Mouse (Mus musculus): ENCODE measurements at regions not wholly inside any gene's neighbourhood (a gene's known extent, or its start where the extent isn't known, plus 50 kb on each side); places are given as distances from the start of the nearest gene placed in this dataset.
A peak's percentile ranks its signal among the peaks of the same experiment; 100 is the strongest.
"Not testable (repeated sequence)": the region's sequence is repeated elsewhere in the genome, so short reads cannot be mapped to it uniquely, and the experiment has no call there.

- DNase-seq (ENCODE audit: low spot score in 2 of 2), result no peak
Observed at GRCm38 (mm10) chr12:107154668-107155067, 333.8 kb upstream of the 3110018I06Rik start.

DNA sequence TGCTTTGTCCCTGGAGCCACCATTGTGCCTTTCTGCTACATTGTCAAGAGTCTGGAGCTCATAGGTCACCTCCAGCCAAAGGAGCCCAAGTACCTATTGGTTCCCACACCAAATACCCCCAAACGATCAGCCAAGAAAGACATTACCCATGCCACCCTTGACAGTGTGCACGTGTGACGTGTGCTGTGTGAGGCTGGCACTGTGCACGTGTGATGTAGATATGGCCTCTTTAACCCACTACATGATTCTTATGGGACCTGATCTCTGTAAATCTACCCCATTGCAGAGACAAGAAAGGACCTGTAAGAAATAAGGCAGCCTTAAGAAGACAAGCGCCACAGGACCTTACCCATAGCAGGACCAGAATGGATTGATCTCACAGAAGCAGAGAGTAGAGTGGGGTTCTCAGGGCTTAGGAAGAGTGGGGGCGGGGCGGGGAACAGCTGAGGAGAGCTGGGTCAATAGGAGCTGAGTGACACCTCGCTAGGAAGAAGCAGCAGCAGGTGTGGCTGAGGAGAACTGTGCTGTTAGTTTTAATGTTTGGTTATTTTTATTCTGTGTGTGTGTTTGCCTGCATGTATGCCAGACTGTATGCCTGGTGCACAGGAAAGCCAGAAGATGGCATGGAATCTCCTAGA, 331.5 kb upstream of the 3110018I06Rik start:
- DNase-seq (ENCODE audit: low spot score in 2 of 2), result no peak

- DNase-seq (ENCODE audit: low spot score in 2 of 2), result no peak
Observed at GRCm38 (mm10) chr12:107159126-107159525, 329.3 kb upstream of the 3110018I06Rik start.

GRCm38 (mm10) chr12:107160137-107160536, 328.3 kb upstream of the 3110018I06Rik start:
- DNase-seq (ENCODE audit: low spot score in 2 of 2), result peak; percentile 51 to 58

DNA sequence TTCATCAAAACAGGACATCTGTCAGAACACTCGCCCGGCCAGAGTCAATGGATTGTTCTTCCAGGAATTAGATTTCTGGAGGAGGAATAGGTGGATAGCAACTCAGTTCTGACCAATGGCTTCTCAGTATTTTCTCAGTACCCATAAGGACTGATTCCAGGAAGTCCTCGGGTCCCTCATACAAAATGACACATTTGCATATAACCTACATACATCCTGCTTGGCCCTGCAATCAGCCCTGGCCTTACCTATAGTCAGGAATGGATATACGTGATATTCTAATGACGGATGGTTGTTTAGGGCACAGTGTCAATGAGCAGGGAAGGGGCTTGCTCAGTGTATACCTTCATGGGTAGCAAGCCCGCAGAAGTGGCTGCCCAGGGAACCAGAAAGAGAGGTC, 327.8 kb upstream of the 3110018I06Rik start:
- DNase-seq (ENCODE audit: low spot score in 2 of 2), result no peak

DNA sequence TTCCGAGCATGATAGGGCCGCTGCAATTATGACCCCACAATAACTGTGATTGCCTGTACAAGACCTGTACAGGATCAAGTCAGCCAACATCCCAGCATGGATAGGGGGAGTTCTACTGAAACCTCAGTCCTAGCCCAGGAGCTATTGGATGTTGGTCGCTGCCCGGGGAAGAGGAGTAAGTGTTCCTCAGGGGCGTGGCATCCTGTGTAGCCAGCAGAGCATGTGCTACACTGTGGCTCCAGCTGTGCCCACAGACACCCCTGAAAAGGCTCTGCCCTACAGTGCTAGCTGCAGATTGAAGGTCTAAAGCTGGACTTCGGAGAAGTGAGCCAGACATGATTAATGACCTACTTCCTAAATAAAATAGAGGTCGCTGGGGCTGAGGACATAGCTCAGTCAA, 317.5 kb upstream of the 3110018I06Rik start:
- DNase-seq (ENCODE audit: low spot score in 2 of 2), result no peak

- DNase-seq (ENCODE audit: low spot score in 2 of 2), result no peak
Observed at GRCm38 (mm10) chr12:107171676-107172075, 316.8 kb upstream of the 3110018I06Rik start.

GRCm38 (mm10) chr12:107178676-107179075, 309.8 kb upstream of the 3110018I06Rik start:
- DNase-seq (ENCODE audit: low spot score in 2 of 2), result no peak

GRCm38 (mm10) chr12:107180501-107180900, 307.9 kb upstream of the 3110018I06Rik start:
- no peak for DNase-seq (ENCODE audit: low spot score in 2 of 2)

GRCm38 (mm10) chr12:107181291-107181690, 307.1 kb upstream of the 3110018I06Rik start:
- DNase-seq (ENCODE audit: low spot score in 2 of 2), result no peak

DNA sequence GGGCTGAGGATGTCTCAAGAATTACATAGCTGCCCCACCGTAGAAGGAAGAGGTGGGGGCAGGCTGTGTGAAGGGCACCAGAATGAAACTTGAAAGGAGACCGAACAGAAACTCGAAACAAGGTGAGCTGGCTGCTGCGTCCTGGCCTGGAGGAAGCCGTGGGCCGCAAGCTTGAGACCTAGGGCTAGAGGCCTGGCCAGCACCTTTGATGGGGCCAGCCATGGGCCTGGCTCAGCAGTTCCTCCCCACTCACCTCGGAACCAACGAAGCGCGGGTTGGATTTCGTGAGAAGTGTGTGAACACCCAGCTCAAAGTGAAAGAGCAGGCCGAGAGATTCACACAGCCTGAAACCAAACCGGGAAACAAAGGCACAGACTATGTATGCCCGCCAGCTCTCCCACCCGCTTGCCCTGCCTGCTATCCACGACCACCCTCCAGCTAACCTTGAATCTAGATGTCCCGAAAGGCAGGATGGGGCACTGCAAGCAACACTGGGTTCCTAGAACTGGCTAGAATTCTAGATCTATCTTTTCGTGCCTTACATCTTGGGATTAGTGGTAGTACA, 306.3 kb upstream of the 3110018I06Rik start:
- no peak for DNase-seq (ENCODE audit: low spot score in 2 of 2)

GRCm38 (mm10) chr12:107183283-107183682, 305.1 kb upstream of the 3110018I06Rik start:
- DNase-seq (ENCODE audit: low spot score in 2 of 2), result peak; percentile 34 to 36

DNA sequence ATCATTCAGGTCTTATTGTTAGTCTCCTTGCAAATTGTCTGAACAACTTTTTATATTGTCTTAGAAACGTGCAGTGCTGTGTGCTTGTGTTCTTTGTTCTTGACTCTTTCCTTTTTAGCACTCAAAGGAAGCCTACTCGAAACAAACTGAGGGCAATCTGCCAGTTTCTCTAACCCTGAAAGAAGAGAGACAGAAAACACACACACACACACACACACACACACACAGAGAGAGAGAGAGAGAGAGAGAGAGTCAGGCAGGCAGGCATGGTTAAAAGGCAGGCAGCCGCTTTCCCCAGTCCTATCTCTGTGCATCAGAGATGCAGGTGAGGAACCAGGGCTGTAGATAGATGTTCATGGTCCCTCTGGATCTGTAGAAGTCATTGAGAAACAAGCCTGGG, 304.0 kb upstream of the 3110018I06Rik start:
- DNase-seq (ENCODE audit: low spot score in 2 of 2), result peak; percentile 12 to 31

DNA sequence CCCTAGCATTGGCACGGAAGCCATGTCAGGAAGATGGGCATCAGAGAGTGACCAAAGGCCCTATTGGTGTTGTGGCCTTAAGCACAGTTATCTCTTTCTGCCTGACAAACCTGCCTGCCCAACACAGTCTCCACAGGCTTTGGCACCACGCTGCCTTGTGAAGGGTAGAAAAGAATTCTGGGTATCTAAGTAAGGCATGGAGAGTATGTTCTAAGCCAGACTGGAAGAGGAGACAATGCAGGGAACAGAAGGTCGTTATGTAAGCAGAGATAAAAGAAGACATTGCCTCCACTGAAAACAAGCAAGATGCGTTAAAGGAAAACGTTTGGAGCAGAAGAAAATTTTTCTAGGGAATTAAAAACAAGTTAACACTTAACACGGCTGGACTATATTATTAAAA, 302.1 kb upstream of the 3110018I06Rik start:
- DNase-seq (ENCODE audit: low spot score in 2 of 2), result no peak

- no peak for DNase-seq (ENCODE audit: low spot score in 2 of 2)
Observed at GRCm38 (mm10) chr12:107188055-107188454, 300.4 kb upstream of the 3110018I06Rik start.

- no peak for DNase-seq (ENCODE audit: low spot score in 2 of 2)
Observed at GRCm38 (mm10) chr12:107198389-107199018, 289.9 kb upstream of the 3110018I06Rik start.

DNA sequence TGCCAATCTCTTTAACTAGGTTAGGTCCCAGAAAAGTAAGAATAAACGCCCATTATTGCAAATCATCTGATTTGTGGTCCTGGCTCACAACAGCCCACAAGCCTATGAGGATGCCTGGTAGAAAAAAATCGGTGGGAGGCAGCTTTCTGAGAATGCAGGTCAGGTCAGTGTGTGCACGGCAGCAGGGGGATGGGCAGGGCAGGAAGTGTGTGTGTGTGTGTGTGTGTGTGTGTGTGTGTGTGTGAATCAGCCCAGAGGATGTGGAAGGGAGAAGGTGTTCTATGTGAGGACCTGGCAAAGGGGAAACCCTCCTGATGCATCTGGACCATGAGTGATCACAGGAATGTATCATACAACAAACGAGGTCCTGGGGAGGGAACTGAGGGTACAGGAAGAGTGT, 287.5 kb upstream of the 3110018I06Rik start:
- DNase-seq (ENCODE audit: low spot score in 2 of 2), result no peak

DNA sequence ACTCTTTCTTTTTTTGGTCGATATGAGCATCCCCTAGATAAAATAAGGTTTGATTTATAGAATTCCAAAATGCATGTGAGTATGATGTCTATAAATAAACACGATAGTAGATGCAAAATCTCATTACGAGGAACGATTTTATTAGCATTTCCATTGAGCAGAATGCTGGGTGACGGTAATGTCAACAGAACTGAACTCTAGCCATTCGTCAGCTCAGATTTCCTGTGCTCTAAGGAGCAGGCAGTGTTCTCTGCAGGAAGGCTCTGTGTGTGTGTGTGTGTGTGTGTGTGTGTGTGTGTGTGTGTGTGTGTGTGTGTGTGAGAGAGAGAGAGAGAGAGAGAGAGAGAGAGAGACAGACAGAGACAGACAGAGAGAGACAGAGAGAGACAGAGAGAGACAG, 279.6 kb upstream of the 3110018I06Rik start:
- DNase-seq (ENCODE audit: low spot score in 2 of 2), result not testable (repeated sequence)

- DNase-seq (ENCODE audit: low spot score in 2 of 2), result no peak
Observed at GRCm38 (mm10) chr12:107212826-107213225, 275.6 kb upstream of the 3110018I06Rik start.

- DNase-seq (ENCODE audit: low spot score in 2 of 2), result no peak
Observed at GRCm38 (mm10) chr12:107216119-107216518, 272.3 kb upstream of the 3110018I06Rik start.

- DNase-seq (ENCODE audit: low spot score in 2 of 2), result no peak
Observed at GRCm38 (mm10) chr12:107221276-107221970, 267.0 kb upstream of the 3110018I06Rik start.

DNA sequence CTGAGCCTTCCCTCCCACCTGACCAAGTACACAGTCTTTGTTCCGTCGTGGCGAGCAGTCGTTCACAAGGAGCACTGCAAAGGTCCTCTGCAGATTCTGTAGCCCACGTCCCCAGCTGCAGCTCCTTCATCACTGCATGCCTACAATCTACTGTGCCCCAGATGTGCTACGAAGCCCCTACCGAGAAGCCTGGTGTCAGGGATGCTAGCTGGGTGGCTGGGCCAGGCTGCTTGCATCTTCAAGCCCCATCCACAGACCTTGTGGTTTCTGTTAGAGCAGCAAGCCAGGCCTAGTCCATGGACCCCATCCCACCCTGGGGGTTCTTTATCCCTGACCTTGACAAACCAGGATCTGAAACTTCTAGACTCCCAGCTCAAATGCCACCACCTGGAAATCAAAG, 266.3 kb upstream of the 3110018I06Rik start:
- no peak for DNase-seq (ENCODE audit: low spot score in 2 of 2)

DNA sequence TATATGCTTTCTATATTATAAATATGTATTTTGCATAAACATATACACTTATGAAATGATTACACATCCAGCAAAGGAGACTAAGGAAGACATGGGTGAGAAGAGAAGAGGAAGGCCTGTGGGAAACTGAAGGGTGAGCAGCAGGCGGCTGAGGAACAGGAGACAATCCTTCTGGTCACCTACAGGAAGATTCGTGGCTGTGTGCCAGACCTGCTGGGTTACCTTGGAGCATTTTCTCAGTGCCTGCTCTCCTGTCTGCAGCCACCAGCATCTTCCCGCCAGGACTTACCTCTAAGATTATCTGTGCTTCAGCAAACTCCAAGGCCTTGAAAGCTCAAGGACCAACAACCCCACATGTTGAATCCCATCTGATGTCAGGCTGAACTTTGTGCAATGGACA, 258.3 kb upstream of the 3110018I06Rik start:
- no peak for DNase-seq (ENCODE audit: low spot score in 2 of 2)
